Mouse (Mus musculus) heart, adult 2 months (tissue): Measurements from ENCODE around the gene Kdsr. TPM values are rescaled to one million over a fixed set of nuclear protein-coding genes. Genes with fewer than 3 reads are reported as not detected.

Source experiments
- DNase-seq, 2 experiments: peaks; one replicate each; pipeline ENCODE4 v3.0.0; 2021
- H3K27ac ChIP-seq: fragments of 200-600 bp; 2 replicates; pipeline ENCODE4 v1.8.1; 2022
- H3K27me3 ChIP-seq: fragments of 200-500 bp; 2 replicates; pipeline ENCODE4 v1.6.1; 2012; ENCODE audit warnings: mild to moderate bottlenecking, low read length, inconsistent platforms, mixed read lengths; ENCODE audit not compliant: control insufficient read depth, insufficient read depth
- H3K36me3 ChIP-seq: fragments of 200-500 bp; 2 replicates; pipeline ENCODE4 v1.6.1; 2012; ENCODE audit warnings: low read length, inconsistent platforms; ENCODE audit not compliant: control insufficient read depth, insufficient read depth
- H3K4me1 ChIP-seq: fragments of 200-500 bp; 2 replicates; pipeline ENCODE4 v1.6.1; 2011; ENCODE audit warnings: low read length; ENCODE audit not compliant: control insufficient read depth, insufficient read depth
- H3K4me3 ChIP-seq: fragments of 200-600 bp; 2 replicates; pipeline ENCODE4 v1.8.1; 2022
- H3K79me2 ChIP-seq: fragments of 200-500 bp; replicated peaks from 2 replicates; pipeline ENCODE4 v1.6.1; 2012; ENCODE audit warnings: mild to moderate bottlenecking, inconsistent platforms, low read length, moderate library complexity, mixed read lengths; ENCODE audit not compliant: control insufficient read depth, insufficient read depth
- H3K9ac ChIP-seq: fragments of 200-500 bp; 2 replicates; pipeline ENCODE4 v1.6.1; 2012; ENCODE audit warnings: low read depth, mild to moderate bottlenecking, control low read depth, inconsistent platforms, low read length, mixed read lengths
- CTCF ChIP-seq: fragments of 200-600 bp; IDR thresholded peaks from 2 replicates; pipeline ENCODE4 v1.8.1; 2022; ENCODE audit warnings: antibody characterized with exemption, mild to moderate bottlenecking, moderate library complexity
- EP300 ChIP-seq: fragments of 200-500 bp; IDR thresholded peaks from 2 replicates; pipeline ENCODE4 v1.6.1; 2011; ENCODE audit warnings: low read depth, low read length, control low read depth; ENCODE audit not compliant: insufficient read depth
- POLR2A ChIP-seq: fragments of 200-500 bp; IDR thresholded peaks from 2 replicates; pipeline ENCODE4 v1.6.1; 2011; ENCODE audit warnings: mild to moderate bottlenecking, low read depth, low read length, control low read depth; ENCODE audit not compliant: insufficient read depth
- WGBS: fragments of 180-500 bp; shearing (Covaris S2); methylation state at CpG from one replicate; pipeline ENCODE4 v1.1.7; 2018; 5-methylcytosine and 5-hydroxymethylcytosine counted together
- intact Hi-C: fragments of 180-260 bp; cut with DNase I; formaldehyde crosslinking; loops from one replicate; pipeline ENCODE4 v1.15.1; 2025
- polyA plus RNA-seq: library from polyadenylated mRNA; depleted of rRNA; stranded (reverse); fragments of >200 nt; gene quantifications from 2 replicates; pipeline ENCODE4 v1.2.3, GENCODE M21; 2012
- total RNA-seq, 2 experiments: library from RNA; stranded (reverse); gene quantifications; 2 replicates each; pipeline ENCODE4 v1.2.3; 2021

The Kdsr gene
- total and polyA plus RNA-seq, 3 experiments, result 2.6 to 6.2 (median 5.9) TPM

GRCm38 (mm10) chr1:106707036-106707880 lies 52.3 kb downstream of the Kdsr start:
- WGBS, result 77% methylated on average over 6 of the region's 6 CpGs
- no peaks in the 10 kb centered on the region for H3K27me3 ChIP-seq
- H3K36me3 ChIP-seq, result peaks cover 2% of the 10 kb centered on the region; the same call in 1 of the 2 replicates
- intact Hi-C loops, result no loop called here
- TF ChIP-seq CTCF (no peak), EP300 (no peak), POLR2A (no peak)
- DNase-seq, result no peak
- peaks cover 5% of the 10 kb centered on the region for H3K4me1 ChIP-seq
- no peak overlapping the region for H3K27ac ChIP-seq
- H3K4me3 ChIP-seq, result no peak overlapping the region
- no peak overlapping the region for H3K9ac ChIP-seq
- no peaks in the 10 kb centered on the region; the same call in 1 of the 2 replicates for H3K79me2 ChIP-seq

DNA sequence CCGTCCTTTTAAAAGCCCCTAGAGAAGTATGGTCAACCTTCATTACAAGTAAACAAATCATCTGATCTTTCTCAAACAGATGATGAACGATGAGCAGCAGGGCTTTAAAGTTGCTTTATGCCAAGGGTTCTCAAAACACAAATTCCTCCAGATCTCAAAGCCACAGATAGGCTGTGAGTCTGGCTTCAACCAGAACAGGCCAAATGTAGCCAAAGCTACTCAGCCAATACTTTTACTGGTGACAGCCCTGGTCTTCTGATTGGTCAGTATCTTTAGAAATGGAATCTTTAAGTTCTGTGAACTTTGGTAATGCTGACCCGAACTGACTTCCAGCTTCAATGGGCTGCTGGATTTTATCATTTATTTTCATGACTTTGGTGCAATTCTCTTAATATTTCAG lies 56.3 kb downstream of the Kdsr start:
- Histone ChIP-seq H3K27me3 (no peaks in the 10 kb centered on the region), H3K4me1 (peaks cover 2% of the 10 kb centered on the region), H3K36me3 (no peaks in the 10 kb centered on the region), H3K79me2 (no peaks in the 10 kb centered on the region; the same call in 1 of the 2 replicates), H3K9ac (no peak overlapping the region), H3K4me3 (no peak overlapping the region), H3K27ac (no peak overlapping the region; the same call in 1 of the 2 replicates)
- TF ChIP-seq CTCF, result no peak
- TF ChIP-seq POLR2A, result no peak
- no peak for TF ChIP-seq EP300
- WGBS, result 48% methylated on average over 3 of the region's 3 CpGs
- no peak for DNase-seq
- intact Hi-C loops, result no loop called here

- no peaks in the 10 kb centered on the region for H3K27me3 ChIP-seq
- DNase-seq, result no peak
Observed at GRCm38 (mm10) chr1:106702471-106703175, 56.9 kb downstream of the Kdsr start.

DNA sequence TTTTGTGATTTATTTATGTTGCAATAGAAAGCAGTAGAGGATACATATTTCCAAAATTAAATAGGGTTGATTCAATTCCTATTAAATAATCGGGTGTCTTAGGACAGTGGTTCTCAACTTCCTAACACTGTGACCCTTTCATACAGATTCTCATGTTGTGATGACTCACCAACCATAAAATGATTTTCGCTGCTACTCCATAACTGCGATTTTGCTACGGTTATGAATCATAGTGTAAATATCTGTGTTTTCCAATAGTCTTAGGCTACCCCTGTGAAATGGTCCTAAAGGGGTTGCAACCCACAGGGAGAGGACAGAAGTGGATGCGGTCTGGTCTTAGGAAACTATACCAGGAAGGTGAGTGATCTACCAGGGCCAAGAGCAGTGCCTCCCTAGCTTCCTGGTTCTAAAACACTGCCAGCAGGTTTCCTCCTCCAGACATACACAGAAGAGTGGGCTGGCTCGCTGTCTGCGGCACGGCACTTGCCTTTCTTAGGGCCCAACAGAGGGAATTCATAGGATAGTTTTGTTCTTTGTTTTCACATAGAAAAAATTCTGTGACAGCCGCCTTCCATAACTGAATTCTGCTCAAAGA lies 58.9 kb downstream of the Kdsr start:
- no peak overlapping the region for H3K27ac ChIP-seq
- DNase-seq, result no peak
- H3K9ac ChIP-seq, result no peak overlapping the region
- H3K79me2 ChIP-seq, result no peaks in the 10 kb centered on the region; the same call in 1 of the 2 replicates
- intact Hi-C loops, result no loop called here
- no peak overlapping the region for H3K4me3 ChIP-seq
- no peaks in the 10 kb centered on the region for H3K27me3 ChIP-seq
- whole genome bisulfite sequencing, result 71% methylated on average over 9 of the region's 9 CpGs
- H3K36me3 ChIP-seq, result no peaks in the 10 kb centered on the region; the same call in 1 of the 2 replicates
- peaks cover 3% of the 10 kb centered on the region; the same call in 1 of the 2 replicates for H3K4me1 ChIP-seq
- TF ChIP-seq CTCF (no peak), POLR2A (no peak), EP300 (no peak)

More at GRCm38 (mm10) chr1:106702471-106703175, 56.9 kb downstream of the Kdsr start:
- intact Hi-C loops, result no loop called here
- Histone ChIP-seq H3K4me3 (no peak overlapping the region), H3K4me1 (peaks cover 1% of the 10 kb centered on the region; the same call in 1 of the 2 replicates), H3K36me3 (no peaks in the 10 kb centered on the region), H3K79me2 (no peaks in the 10 kb centered on the region; the same call in 1 of the 2 replicates), H3K9ac (no peak overlapping the region), H3K27ac (no peak overlapping the region; the same call in 1 of the 2 replicates)
- WGBS, result 48% methylated on average over 4 of the region's 4 CpGs
- TF ChIP-seq EP300, result no peak
- TF ChIP-seq POLR2A, result no peak
- no peak for TF ChIP-seq CTCF

DNA sequence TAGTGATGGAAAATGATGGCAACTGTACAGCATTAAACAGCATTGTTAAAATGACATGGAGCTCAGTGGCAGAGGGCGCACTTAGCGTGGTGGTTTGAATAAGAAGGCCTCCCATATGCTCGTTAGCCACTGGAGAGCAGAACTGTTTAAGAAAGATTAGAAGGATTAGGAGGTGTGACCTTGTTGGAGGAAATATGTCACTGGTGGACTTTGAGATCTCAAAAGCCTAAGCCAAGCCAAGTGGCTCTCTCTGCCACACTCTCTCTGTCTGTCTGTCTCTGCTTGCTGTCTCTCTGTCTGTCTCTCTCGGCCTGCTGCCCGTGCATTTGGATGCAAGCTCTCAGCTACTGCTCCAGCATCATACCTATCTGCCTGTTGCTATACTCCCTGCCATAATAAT lies 63.1 kb downstream of the Kdsr start:
- no peak for DNase-seq
- WGBS, result 97% methylated on average over 5 of the region's 5 CpGs
- no peaks in the 10 kb centered on the region for H3K27me3 ChIP-seq

More for the DNA sequence above, 63.1 kb downstream of the Kdsr start:
- Histone ChIP-seq H3K27ac (no peak overlapping the region), H3K9ac (no peak overlapping the region), H3K36me3 (no peaks in the 10 kb centered on the region; the same call in 1 of the 2 replicates), H3K79me2 (no peaks in the 10 kb centered on the region), H3K4me1 (peaks cover 6% of the 10 kb centered on the region), H3K4me3 (no peak overlapping the region)
- intact Hi-C loops, result no loop called here
- TF ChIP-seq CTCF (no peak), EP300 (no peak), POLR2A (no peak)
